Mouse (Mus musculus): ENCODE results near the gene Efnb2.

The Efnb2 gene

GRCm38 (mm10) chr8:8661103-8661758, at the start of gene Efnb2:
Gene Efnb2 (minus strand): TSS chr8:8661242.
- in situ Hi-C loops (cut with MboI, MseI), result no loop called here

- in situ Hi-C loops (cut with MboI, MseI), result loop anchor here (25.0 kb wide), 1 partner anchor 1257 kb away; no protein-coding TSS in a partner anchor
Measured at GRCm38 (mm10) chr8:8704813-8705212, 43.8 kb upstream of the Efnb2 start.

GRCm38 (mm10) chr8:8703668-8704067, 42.6 kb upstream of the Efnb2 start:
- in situ Hi-C loops (cut with MboI, MseI), result loop anchor here (25.0 kb wide), 1 partner anchor 1259 kb away; no protein-coding TSS in a partner anchor

GRCm38 (mm10) chr8:8700821-8701220, 39.8 kb upstream of the Efnb2 start:
- in situ Hi-C loops (cut with MboI, MseI), result loop anchor here (25.0 kb wide), 1 partner anchor 1261 kb away; no protein-coding TSS in a partner anchor

- in situ Hi-C loops (cut with MboI, MseI), result loop anchor here (25.0 kb wide), 1 partner anchor 1262 kb away; no protein-coding TSS in a partner anchor
Measured at GRCm38 (mm10) chr8:8700229-8700628, 39.2 kb upstream of the Efnb2 start.

- in situ Hi-C loops (cut with MboI, MseI), result no loop called here
Measured at GRCm38 (mm10) chr8:8690146-8691092, 29.4 kb upstream of the Efnb2 start, which contains the start of gene Arglu1. Gene Arglu1 (minus strand): TSS chr8:8690521.

GRCm38 (mm10) chr8:8689454-8690145, 28.6 kb upstream of the Efnb2 start:
- in situ Hi-C loops (cut with MboI, MseI), result no loop called here

GRCm38 (mm10) chr8:8688823-8689453, 27.9 kb upstream of the Efnb2 start:
- in situ Hi-C loops (cut with MboI, MseI), result no loop called here

GRCm38 (mm10) chr8:8685517-8685916, 24.5 kb upstream of the Efnb2 start:
- in situ Hi-C loops (cut with MboI, MseI), result no loop called here

GRCm38 (mm10) chr8:8682697-8683096, 21.7 kb upstream of the Efnb2 start:
- in situ Hi-C loops (cut with MboI, MseI), result no loop called here

- in situ Hi-C loops (cut with MboI, MseI), result no loop called here
Measured at GRCm38 (mm10) chr8:8678236-8678635, 17.2 kb upstream of the Efnb2 start.

GRCm38 (mm10) chr8:8674864-8675263, 13.8 kb upstream of the Efnb2 start:
- in situ Hi-C loops (cut with MboI, MseI), result no loop called here

- in situ Hi-C loops (cut with MboI, MseI), result no loop called here
Measured at GRCm38 (mm10) chr8:8661759-8662138, 707 bp upstream of the Efnb2 start.

- in situ Hi-C loops (cut with MboI, MseI), result no loop called here
Measured at GRCm38 (mm10) chr8:8660307-8661098, 539 bp downstream of the Efnb2 start.

- in situ Hi-C loops (cut with MboI, MseI), result no loop called here
Measured at GRCm38 (mm10) chr8:8659503-8660306, 1.3 kb downstream of the Efnb2 start.

- in situ Hi-C loops (cut with MboI, MseI), result no loop called here
Measured at GRCm38 (mm10) chr8:8658426-8659224, 2.4 kb downstream of the Efnb2 start.

- in situ Hi-C loops (cut with MboI, MseI), result no loop called here
Measured at GRCm38 (mm10) chr8:8657692-8658355, 3.2 kb downstream of the Efnb2 start.
